Mouse (Mus musculus) kidney, adult 2 months (tissue): ENCODE results near the gene A830031A19Rik.

Experiments
- CTCF ChIP-seq: fragments of 200-500 bp; conservative IDR thresholded peaks from 2 replicates; pipeline ENCODE4 v1.5.1; 2011; ENCODE audit warnings: low read depth, mild to moderate bottlenecking, control low read depth, low read length, moderate library complexity, mixed read lengths; ENCODE audit not compliant: insufficient read depth, insufficient read length
- POLR2A ChIP-seq: fragments of 200-500 bp; IDR thresholded peaks from one replicate; pipeline ENCODE4 v1.6.1; 2011; ENCODE audit warnings: low read depth, low read length, control low read depth

- TF ChIP-seq CTCF (no peak), POLR2A (no peak)
These were observed 27.5 kb upstream of the A830031A19Rik start for GRCm38 (mm10) chr11:24102372-24102771.
